Mouse (Mus musculus): ENCODE data around the gene Snupn.

DNA sequence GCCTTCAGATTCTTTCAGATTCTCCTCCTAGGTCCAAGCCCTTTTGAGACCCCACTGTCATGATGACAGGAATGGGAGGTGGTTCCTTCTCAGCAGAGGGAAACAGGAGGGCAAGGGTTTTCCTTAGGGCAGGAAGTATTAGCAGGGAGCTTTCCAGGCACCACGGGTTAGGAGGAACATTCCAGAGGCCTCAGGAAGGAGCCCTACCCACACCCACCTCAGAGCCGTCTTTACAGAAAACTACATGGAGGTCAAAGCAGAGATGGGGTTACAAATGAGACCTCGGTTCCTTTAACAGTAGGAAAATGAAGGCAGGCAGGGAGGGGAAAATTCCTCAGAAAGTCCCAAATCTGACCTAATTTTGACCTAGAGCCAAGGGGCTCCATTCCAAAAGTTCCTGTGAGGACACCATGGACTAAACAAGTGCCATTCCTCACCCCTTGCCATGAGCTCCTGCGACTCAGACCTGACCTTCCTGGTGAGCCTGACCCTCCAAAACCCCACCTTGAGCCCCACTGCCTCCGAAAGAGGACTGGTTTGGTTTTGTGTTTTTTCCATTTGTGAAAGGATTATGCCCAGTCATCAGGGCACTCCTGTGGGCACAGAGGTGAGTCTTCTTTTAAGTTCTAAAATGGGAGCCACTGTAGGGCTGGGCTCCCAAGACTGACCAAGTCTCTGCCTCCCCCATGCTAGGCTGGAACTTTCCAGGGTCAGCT is 34.8 kb upstream of the Snupn start:
- TF ChIP-seq ZC3H11A (IDR thresholded peaks at IDR 0.05; ENCODE audit: borderline replicate concordance, low read depth, low read length) (no peak), CHD2 (IDR thresholded peaks at IDR 0.05; ENCODE audit: low read depth, low read length) (no peak), ZNF384 (IDR thresholded peaks at IDR 0.05; ENCODE audit: low read depth, low read length) (no peak), MAFK (IDR thresholded peaks at IDR 0.05; ENCODE audit: insufficient read depth, low read depth, low read length) (no peak), HCFC1 (IDR thresholded peaks at IDR 0.05; ENCODE audit: borderline replicate concordance, insufficient read depth, low read length) (no peak)

Data from ES-E14 (cell line).